Mouse (Mus musculus) right cerebral cortex, postnatal 25 days (tissue): ENCODE data around the gene Resp18.
"Not testable (repeated sequence)": the region's sequence is repeated elsewhere in the genome, so short reads cannot be mapped to it uniquely, and the experiment has no call there.

Experiments
- DNase-seq: peaks from one replicate; pipeline ENCODE4 v3.0.0; 2022

Resp18 gene

DNA sequence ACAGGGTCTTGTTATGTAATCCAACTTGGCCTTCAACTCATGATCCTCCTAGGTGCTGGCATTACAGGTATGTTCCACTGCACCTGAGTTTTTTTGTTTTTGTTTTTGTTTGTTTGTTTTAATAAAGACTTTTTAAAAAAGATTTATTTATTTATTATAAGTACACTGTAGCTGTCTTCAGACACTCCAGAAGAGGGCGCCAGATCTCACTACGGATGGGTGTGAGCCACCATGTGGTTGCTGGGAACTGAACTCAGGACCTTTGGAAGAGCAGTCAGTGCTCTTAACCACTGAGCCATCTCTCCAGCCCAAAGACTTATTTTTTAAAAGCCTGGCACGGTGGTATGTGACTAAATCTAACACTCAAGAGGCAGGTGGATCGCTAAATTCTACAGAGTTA, 45.7 kb downstream of the Resp18 start:
- DNase-seq = not testable (repeated sequence)

DNA sequence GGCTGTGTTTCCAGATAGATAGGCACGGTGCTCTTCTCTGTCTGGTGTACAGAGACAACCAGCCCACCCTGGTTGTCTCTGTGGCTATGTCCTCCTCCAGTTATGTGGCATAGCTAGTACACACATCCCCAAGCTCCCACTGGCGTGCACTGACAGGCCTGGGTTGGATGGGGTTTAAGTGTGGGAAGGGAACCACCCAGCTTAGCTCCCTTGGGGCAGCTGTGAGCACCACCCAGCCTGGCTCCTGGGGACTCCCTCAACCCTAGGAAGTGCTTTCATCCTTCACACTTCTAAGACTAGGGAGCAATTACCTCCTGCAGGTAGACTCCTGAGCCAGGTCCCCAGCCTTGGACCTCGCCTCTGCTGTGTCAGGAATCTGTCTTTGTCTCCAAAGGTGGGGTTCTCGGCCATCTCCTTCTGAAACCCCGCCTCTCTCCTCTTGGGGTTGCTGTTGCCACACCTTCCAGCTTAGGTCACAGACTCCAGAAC, 46.5 kb downstream of the Resp18 start, which contains the start of gene A630095N17Rik:
Gene A630095N17Rik (minus strand): TSS at position 439 of the 489 bp plus-strand sequence.
- DNase-seq = no peak

DNA sequence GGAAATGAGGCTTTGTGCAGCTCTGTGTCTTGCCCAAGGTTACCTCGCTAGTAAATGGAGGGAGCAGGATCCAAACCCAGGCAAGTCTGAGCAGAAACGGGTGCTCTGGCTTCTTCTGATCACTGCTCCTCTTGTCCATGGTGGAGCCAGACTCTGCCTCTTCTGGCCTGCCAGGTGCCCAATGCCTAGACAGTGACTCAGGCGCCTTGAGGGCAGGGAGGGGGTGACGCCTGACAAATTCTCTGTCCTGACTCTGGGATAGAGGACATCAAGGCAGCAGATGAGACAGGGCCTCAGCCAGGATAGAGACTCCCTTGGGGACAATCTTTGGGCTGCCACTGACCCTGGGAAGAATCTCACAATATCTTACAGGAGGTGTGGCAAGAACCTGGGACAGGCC, 47.0 kb downstream of the Resp18 start:
- DNase-seq = no peak

GRCm38 (mm10) chr1:75230335-75230994, 47.8 kb downstream of the Resp18 start:
- DNase-seq = no peak

DNA sequence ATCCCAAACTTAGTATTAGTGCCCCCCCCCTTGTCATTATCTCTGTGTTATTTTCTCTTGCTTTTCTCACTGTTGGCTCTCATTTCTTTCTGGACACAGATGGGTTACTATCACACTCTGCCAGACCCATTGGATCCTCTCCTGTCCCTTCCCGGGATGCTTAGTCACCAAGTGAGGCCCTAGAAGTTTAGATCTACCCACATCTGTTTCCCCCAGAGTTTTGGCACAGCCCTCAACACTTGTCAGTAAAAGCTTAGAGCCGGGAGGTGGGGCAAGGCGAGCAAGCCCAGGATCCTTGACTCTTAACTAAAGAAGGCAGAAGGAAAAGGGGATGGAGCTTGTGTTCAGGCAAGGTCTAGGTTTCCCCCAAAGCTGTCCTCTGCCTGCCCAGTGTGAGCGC, 49.1 kb downstream of the Resp18 start:
- no peak for DNase-seq

DNA sequence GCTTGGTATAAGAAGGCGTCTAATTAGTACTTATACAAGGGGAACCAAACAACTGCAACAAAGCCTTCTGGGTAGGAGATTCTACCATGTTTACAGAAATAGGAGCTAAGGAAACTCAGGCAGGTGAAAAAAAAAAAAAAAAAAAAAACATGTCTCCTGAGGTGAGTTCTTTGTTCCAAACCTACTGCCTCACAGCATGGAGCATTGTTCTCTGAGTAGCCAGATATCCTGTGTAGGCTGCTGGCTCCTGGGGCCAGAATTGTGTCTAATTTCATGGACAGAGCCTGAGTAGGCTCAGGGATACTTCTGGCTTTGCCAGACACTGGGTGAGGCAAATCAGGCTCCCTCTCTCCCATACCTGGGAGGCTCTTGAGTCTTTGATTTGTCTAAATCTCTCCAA, 50.6 kb downstream of the Resp18 start:
- no peak for DNase-seq

- no peak for DNase-seq
These were observed 52.1 kb downstream of the Resp18 start for GRCm38 (mm10) chr1:75226138-75226537.

GRCm38 (mm10) chr1:75225473-75225872, 52.7 kb downstream of the Resp18 start:
- no peak for DNase-seq

GRCm38 (mm10) chr1:75223532-75223931, 54.7 kb downstream of the Resp18 start:
- no peak for DNase-seq

DNA sequence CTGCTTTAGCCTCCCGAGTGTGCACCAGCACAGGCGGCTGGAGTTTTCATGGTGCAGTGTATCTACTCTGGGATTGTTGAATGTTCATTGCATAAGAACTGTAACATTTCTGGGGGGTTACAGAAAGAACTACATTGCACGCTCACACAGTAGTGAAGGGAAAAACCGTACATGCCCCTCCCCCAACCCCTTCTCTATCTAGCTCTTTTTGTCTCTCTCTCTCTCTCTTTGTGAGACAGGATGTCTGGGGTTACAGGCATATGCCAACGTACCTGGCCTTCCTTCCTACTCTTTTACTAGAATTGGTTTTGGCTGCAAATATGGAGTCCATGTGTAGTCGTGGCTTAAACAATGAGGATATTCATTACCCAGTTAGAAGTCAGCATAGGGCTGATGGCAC, 55.3 kb downstream of the Resp18 start:
- DNase-seq = no peak
